Mouse (Mus musculus) urinary bladder, postnatal 10 days (tissue): ENCODE data around the gene 1700021F07Rik.

Source experiments
- DNase-seq: peaks from one replicate; pipeline ENCODE4 v3.0.0; 2022; ENCODE audit warnings: low spot score

The 1700021F07Rik gene

DNA sequence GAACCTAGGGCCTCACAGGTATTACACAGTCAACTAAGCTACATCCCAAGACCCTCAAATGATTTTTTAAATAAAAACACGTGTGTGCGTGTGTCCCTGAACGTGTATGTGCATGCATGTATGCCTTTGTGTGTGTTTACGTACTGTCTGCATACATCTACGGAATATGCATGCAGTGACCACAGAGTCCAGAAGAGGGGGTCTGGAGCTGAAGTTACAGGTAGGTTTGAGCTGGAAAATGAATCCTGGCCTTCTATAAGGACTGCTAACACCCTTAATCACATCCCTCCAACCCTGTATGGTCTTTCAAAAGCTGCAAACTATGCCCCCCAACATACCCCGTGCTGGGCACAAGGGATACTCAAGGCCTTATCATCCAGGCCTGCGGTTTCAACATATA, 41.0 kb downstream of the 1700021F07Rik start:
- no peak for DNase-seq

DNA sequence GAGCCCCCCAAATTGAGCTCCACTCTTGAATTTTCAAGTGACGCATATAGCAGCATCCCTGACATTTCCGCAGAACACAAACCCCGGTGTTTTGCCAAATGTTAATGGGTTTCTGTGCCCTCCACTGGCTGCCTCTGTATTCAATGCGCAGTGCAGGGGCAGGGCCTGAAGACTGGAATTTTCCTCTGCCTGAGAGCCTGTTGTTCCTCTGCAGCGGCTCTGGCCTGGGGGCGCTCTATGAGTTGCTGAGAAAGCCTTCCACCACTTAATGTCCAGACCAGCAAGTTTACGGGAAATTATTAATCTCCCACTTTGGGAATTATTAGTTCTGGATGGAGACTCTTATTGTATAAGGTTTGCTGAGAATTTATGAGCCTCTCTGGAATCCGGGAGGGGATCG, 41.8 kb downstream of the 1700021F07Rik start:
- DNase-seq = no peak
